Mouse (Mus musculus) heart, embryonic 14.5 days (tissue): Measurements from ENCODE around the gene Rgs12. TPM values are rescaled to one million over a fixed set of nuclear protein-coding genes. Genes with fewer than 3 reads are reported as not detected.
A peak's percentile ranks its signal among the peaks of the same experiment; 100 is the strongest.

Experiments used
- ATAC-seq: fragments of 200-750 bp; cut with Nextera tagmentation; 2 replicates; pipeline ENCODE4 v1.8.0; 2017; ENCODE audit warnings: low read depth, moderate TSS enrichment; ENCODE audit not compliant: insufficient number of reproducible peaks, insufficient read depth, low FRiP score
- H3K27ac ChIP-seq, 2 experiments: fragments of 200-500 bp in 1 of 2; fragments of 300-500 bp in 1 of 2; sonication (generic) in 1 of 2; replicated peaks in 1 of 2; 2 replicates each; pipeline ENCODE4 v1.5.1; 2012 to 2014; ENCODE audit warnings: low read depth in 2 of 2, low read length in 2 of 2, control low read depth in 1 of 2, mild to moderate bottlenecking in 1 of 2, mixed read lengths in 1 of 2; ENCODE audit not compliant: control insufficient read depth in 1 of 2, insufficient read depth in 1 of 2
- H3K27me3 ChIP-seq: fragments of 300-500 bp; sonication (generic); 2 replicates; pipeline ENCODE4 v1.6.1; 2014; ENCODE audit warnings: mild to moderate bottlenecking, low read length, control low read depth; ENCODE audit not compliant: control insufficient read depth, insufficient read depth
- H3K36me3 ChIP-seq: fragments of 300-500 bp; sonication (generic); 2 replicates; pipeline ENCODE4 v1.6.1; 2014; ENCODE audit warnings: mild to moderate bottlenecking, control low read depth, low read length, mixed read lengths; ENCODE audit not compliant: control insufficient read depth, insufficient read depth
- H3K4me1 ChIP-seq, 2 experiments: fragments of 200-500 bp in 1 of 2; fragments of 300-500 bp in 1 of 2; sonication (generic) in 1 of 2; 2 replicates each; pipeline ENCODE4 v1.6.1; 2012 to 2014; ENCODE audit warnings: low read length in 2 of 2, control low read depth in 1 of 2, mixed read lengths in 1 of 2; ENCODE audit not compliant: control insufficient read depth in 2 of 2, insufficient read depth in 2 of 2
- H3K4me2 ChIP-seq: fragments of 300-500 bp; sonication (generic); 2 replicates; pipeline ENCODE4 v1.6.1; 2014; ENCODE audit warnings: mild to moderate bottlenecking, low read length
- H3K4me3 ChIP-seq, 2 experiments: fragments of 200-500 bp in 1 of 2; fragments of 300-500 bp in 1 of 2; sonication (generic) in 1 of 2; 2 replicates each; pipeline ENCODE4 v1.5.1; 2012 to 2014; ENCODE audit warnings: low read length in 2 of 2, mild to moderate bottlenecking in 2 of 2, control low read depth in 1 of 2, low read depth in 1 of 2, moderate library complexity in 1 of 2; ENCODE audit not compliant: control insufficient read depth in 1 of 2, insufficient read depth in 1 of 2
- H3K9ac ChIP-seq: fragments of 300-500 bp; sonication (generic); 2 replicates; pipeline ENCODE4 v1.6.1; 2014; ENCODE audit warnings: mild to moderate bottlenecking, low read length
- H3K9me3 ChIP-seq: fragments of 300-500 bp; sonication (generic); 2 replicates; pipeline ENCODE4 v1.6.1; 2016; ENCODE audit warnings: low read length, control low read depth; ENCODE audit not compliant: control insufficient read depth
- WGBS: fragments of 180-500 bp; shearing (Covaris S2); extraction: QIAGEN DNeasy Blood & Tissue Kit; methylation state at CpG from one replicate; pipeline ENCODE4 v1.1.7; 2014; 5-methylcytosine and 5-hydroxymethylcytosine counted together
- microRNA-seq: library from miRNA; unstranded; fragments of <30 nt; microRNA quantifications from one replicate; pipeline ENCODE4, GENCODE M21; 2016
- polyA plus RNA-seq: library from polyadenylated mRNA; unstranded; fragments of >200 nt; fragmentation: Nextera tagmentation; extraction: Ambion mirVana; gene quantifications from 2 replicates; pipeline ENCODE4 v1.2.1, GENCODE M21; 2014

Gene Rgs12
- polyA plus RNA-seq, 1 experiment from 2014 or later = 30.6 TPM

- Histone ChIP-seq H3K4me2 (no peak overlapping the region), H3K36me3 (peaks cover 33% of the 10 kb centered on the region), H3K9me3 (no peaks in the 10 kb centered on the region), H3K4me1 (no peaks in the 10 kb centered on the region), H3K27me3 (no peaks in the 10 kb centered on the region), H3K9ac (no peak overlapping the region), H3K4me3 (no peak overlapping the region), H3K27ac (no peak overlapping the region)
- 69% methylated on average over 9 of the region's 9 CpGs for WGBS
- ATAC-seq = no peak
Measured at GRCm38 (mm10) chr5:35088785-35089613, 139.8 kb downstream of the Rgs12 start.

Small RNAs within 50 kb of the gene (microRNA-seq; reads per million reads assigned to microRNA genes)
- 3.4 reads per million, percentile 7 among the genes with 10 or more reads in this experiment for gene Mir3097

Other genes starting within 250 kb of the Rgs12 start
- 11.0 and 11.9 TPM in 2 replicates for gene Htt, start 187.7 kb upstream of the Rgs12 start, polyA plus RNA-seq
- gene Msantd1, start 41.4 kb upstream of the Rgs12 start, polyA plus RNA-seq = 0.42 and 0.73 TPM in 2 replicates
- gene Hgfac, start 92.1 kb downstream of the Rgs12 start, polyA plus RNA-seq = 0.49 and 0.77 TPM in 2 replicates
- gene Dok7, start 107.3 kb downstream of the Rgs12 start, polyA plus RNA-seq = 7.9 and 8.8 TPM in 2 replicates
- 124 and 150 TPM in 2 replicates for gene Lrpap1, start 156.3 kb downstream of the Rgs12 start, polyA plus RNA-seq